Mouse (Mus musculus): Measurements from ENCODE around the gene Rundc3a.
"Not testable (repeated sequence)": the region's sequence is repeated elsewhere in the genome, so short reads cannot be mapped to it uniquely, and the experiment has no call there.

Rundc3a gene

DNA sequence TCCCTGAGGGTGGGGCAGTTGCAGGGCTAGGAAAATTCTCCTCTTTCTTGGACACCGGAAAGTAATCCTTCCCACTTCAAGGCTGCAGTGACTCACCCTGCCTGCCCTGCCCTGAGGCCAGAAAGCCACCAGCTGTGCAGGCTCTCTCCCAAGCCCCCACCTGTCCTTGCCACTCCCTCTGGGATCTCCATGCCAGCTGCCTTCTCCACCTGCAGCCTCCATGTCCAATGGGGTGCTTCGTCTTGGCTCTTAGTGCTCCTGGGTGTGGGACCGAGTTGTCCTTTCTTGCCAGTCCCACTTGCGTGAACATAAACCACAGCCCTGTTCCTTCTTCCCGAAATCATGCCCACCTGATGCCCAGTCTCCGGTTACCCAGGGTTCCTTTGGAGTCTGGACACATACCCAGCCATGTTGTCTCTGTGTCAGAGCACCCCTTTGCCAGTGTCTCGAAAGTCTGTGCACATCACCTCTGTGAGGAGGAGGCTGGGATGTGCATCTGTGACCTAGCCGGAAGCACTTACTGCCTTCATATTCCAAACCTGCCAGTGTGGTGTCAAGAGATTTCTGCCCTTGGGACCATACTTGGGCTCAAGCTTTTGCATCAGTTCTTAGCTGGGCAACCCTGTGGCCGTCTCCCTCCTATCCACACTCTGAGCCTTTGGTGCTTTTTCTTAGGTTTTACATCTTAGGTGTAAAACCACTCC, 1.4 kb downstream of the Rundc3a start:
- no peak for DNase-seq

GRCm38 (mm10) chr11:102395250-102395649, 2.0 kb downstream of the Rundc3a start:
- no peak for DNase-seq

DNA sequence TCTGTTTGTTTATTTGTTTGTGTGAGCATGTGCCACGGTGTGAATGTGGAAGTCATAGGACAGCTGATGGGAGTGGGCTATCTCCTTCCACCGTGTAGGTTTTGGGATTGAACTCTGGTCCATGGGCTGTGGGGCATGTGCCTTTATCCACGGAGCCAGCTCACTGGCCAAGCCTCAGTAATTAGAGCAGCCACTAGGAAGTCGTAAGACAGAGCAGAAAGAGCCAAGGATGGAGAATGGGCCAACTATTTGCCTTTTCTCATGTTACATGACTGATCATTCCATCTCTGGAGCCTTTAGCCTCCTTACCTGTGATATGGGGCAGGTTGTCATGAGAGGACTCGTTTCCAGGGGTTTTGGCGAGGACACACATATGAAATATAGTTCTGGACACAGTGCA, 3.1 kb downstream of the Rundc3a start:
- DNase-seq: no peak

- DNase-seq: no peak
These were observed 3.5 kb downstream of the Rundc3a start for GRCm38 (mm10) chr11:102396671-102397141.

- DNase-seq: peak; percentile 3
These were observed 5.0 kb downstream of the Rundc3a start for GRCm38 (mm10) chr11:102398007-102398825.

DNA sequence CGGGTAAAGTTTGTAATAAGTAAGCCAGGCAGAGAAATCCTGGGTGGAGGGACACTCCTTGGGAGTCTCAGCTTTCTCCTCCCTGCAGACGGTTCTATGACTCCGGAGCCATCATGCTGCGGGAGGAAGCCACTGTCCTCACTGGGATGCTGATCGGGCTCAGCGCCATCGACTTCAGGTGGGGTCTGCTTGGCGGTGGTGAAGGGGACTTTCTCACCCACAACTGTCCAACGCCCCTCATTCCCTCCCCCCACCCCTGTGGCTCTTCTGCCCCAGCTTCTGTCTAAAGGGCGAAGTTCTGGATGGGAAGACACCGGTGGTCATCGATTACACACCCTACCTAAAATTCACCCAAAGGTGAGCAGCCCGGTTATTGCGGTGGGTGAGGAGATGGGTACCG, 5.9 kb downstream of the Rundc3a start:
- DNase-seq: peak; percentile 3

DNA sequence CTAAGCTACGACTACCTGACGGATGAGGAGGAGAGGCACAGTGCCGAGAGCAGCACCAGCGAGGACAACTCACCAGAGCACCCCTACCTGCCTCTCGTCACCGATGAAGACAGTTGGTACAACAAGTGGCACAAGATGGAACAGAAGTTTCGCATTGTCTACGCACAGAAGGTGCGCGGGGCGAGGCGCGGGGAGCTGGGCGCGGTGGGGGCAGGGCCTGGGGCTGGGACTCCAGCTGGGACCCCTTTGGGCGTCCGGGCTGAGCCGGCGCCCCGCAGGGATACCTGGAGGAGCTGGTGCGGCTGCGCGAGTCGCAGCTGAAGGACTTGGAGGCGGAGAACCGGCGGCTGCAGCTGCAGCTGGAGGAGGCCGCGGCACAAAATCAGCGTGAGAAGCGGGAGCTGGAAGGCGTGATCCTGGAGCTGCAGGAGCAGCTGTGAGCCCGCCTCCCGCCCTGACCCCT, 6.4 kb downstream of the Rundc3a start:
- peak; percentile 34 for DNase-seq

DNA sequence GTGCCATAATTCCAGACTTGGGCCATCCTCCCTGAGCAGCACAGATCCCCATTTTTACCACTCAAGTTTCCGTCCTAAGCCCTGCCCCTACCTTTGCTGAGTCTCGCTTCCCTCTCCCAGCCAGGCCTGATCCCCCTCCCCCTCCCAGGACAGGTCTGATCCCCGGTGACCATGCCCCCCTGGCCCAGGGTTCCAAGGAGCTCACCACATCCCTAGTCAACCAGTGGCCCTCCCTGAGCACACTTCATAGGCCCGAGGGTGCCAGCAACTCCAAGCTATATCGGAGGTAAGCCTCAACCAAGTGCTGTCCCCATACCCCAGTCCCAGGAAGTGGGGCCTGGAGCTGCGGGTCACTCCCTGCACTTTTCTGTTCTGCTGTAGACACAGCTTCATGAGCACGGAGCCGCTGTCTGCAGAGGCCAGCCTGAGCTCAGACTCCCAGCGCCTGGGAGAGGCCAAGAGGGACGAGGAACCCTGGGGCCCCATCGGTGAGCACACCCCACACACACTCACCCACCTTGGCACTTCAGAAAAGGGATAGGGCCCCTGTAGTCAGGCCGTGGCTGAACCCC, 7.4 kb downstream of the Rundc3a start:
- DNase-seq: no peak

DNA sequence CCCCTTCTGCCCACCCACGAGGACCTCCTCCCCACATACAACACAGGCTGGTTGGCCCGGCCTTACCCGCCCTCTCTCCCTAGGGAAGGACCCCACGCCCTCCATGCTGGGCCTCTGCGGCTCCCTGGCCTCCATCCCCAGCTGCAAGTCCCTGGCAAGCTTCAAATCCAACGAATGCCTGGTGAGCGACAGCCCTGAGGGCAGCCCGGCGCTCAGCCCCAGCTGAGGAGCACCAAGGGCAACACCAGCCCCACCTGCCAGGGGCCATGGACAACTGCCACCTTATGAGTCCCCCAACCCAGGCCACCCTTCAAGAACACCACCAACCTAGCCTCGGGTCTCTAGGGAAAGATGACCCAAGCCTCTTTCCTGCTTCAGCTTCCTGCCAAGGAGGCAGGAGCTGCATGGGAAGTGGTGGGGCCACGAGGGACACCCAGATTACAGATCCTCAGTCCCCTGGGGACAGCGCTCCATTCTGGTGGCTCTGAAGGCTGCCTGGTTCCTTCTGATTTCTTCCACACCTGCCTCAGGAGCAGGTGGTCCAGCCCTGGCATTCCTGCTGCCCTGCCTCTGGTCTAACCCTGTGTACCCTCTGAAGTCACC, 8.8 kb downstream of the Rundc3a start:
- no peak for DNase-seq

DNA sequence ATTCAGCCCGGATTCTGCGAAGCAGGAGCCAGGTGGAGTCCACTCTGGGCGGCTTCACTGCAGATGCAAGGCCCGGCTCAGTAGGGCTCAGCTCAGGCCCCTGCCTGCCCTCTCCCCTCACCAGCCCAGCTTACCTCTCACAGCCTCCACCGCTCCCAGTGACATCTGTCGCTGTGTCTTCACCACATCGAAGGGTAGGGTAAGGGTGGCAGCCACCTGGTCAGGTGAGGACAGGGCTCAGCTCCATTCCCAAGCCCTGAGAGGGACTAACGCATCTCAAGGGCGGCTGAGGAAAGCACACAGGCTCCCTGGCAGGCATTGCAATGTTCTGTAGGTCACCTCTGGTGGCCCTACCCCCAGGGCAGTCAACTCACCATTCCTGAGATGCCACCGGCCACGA, 10.5 kb downstream of the Rundc3a start:
- no peak for DNase-seq

GRCm38 (mm10) chr11:102404161-102405010, 11.2 kb downstream of the Rundc3a start:
- no peak for DNase-seq

DNA sequence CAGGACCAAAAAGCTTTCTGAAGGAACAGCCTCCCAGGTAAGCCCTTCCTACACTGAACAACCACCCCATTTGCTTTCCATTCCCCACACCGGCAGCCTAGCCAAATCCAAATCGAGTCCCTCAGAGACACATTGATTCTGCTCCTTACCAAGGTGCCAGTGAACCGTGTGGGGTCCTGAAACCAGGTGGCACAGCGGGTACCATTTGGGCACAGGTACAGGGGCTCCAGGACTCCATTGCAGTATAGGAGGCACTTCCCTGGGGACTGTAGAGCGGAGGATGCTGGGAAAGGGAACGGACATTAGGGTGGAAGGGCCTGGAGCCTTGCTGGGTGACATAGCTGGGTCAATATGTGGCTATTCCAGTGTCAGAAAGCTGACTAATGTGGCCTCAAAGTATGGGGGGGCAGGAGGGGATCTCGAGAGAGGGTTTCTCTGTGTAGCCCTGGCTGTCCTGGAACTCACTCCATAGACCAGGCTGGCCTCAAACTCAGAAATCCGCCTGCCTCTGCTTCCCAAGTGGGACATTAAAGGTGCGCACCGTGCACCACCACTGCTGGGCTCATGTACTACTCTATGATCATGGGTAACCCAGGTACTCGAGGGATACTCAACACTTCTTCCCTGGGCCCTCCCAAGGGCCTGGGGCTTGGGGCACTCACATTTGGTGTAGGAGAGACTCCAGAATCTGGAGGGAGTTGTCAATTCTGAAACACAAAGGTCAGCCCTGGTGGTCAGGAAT, 12.5 kb downstream of the Rundc3a start:
- DNase-seq: no peak

DNA sequence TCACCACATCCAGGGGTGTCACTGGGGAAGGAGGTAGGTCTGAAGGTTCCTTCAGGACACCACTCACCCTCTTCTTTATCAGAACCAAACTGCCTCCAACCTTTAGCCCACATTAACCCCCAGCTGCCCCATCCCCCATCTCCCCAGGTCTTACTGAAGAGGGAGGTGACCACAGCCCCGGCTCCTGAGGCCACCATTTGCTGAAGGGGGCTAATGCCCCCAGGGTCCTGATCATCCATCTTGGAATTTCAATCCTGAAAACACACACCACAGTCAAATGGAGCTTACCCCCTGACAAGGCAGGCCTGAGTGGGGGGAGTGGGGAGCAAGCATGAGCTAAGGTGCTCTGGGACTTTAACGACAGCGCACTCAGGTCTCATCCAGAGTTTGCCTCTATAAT, 13.2 kb downstream of the Rundc3a start:
- no peak for DNase-seq

GRCm38 (mm10) chr11:102406900-102407833, 14.0 kb downstream of the Rundc3a start:
- DNase-seq: peak; percentile 97

GRCm38 (mm10) chr11:102407834-102408215, 14.6 kb downstream of the Rundc3a start, which contains the start of gene Slc25a39:
Gene Slc25a39, minus strand, starts transcription at chr11:102407946.
- no peak for DNase-seq

DNA sequence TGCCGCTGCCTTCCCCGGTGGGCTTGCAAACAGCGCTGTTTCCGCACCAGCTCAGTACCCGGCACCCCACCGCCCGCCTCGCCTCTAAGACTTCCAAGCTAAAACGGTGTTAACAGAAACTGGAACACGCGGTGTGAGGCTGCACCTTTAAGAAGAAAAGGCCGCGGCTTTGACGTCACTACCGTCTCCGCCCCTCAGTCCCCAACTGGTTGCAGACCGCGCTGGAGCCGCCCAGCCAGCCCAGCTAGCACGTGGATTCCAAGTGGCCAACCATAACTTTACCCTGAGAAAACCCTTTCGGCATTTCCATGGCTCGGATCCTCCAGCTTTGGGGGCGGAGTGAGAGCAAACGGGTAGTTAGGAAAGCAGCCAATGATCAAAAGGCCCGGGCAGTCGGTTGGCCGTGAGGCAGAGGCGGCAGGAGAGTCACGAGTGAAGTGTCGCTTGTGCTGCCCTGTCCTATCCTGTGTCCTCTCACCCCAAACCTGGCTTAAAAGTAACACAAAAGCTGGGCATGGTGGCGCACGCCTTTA, 15.2 kb downstream of the Rundc3a start:
- DNase-seq: peak; percentile 98

DNA sequence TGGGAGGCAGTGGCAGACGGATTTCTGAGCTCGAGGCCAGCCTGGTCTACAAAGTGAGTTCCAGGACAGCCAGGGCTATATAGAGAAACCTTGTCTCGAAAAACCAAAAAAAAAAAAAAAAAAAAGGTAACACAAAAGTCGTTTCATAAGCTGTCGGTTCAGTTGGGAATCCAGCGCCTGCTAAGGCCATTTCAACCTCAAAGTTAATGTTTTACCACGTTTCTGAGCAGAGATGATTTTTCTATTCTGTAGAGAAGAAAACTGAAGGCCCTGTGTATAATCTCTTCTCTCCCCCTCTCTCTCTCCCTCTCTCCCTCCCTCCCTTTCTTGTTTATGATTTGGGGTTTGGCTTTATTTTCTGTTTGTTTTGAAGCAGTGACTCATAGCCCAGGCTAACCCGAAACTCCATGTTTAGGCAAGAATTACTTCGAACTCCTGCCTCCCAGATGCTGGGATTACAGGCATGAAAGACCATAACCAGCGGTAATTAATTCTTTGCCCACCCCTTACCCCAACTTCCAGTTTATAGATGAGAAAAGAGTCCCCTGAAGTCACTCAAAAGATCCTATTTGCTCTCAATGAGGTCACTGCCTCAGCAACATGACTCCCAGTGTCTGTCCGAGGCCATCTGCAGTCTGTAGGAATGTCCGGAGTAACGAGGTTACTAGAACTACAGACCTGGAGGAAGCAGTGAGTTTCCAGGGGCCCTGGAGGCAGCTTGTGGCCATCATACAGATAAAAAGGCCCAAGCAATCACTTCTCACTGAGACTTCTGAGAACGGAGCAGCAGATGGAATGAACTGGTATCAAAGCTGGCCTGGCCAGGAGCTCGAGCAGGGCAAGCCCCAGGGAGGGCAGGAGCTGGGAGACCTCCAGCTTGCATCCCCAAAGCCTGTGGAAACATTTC, 15.9 kb downstream of the Rundc3a start:
- DNase-seq: no peak

- no peak for DNase-seq
These were observed 16.7 kb downstream of the Rundc3a start for GRCm38 (mm10) chr11:102409795-102410330.

DNA sequence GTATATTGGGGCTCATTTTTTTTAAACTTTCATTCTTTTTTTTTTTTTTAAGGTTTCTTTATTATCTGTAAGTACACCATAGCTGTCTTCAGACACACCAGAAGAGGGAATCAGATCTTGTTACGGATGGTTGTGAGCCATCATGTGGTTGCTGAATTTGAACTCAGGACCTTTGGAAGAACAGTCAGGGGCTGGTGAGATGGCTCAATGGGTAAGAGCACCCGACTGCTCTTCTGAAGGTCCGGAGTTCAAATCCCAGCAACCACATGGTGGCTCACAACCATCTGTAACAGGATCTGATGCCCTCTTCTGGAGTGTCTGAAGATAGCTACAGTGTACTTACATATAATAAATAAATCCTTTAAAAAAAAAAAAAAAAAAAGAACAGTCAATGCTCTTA, 17.1 kb downstream of the Rundc3a start:
- DNase-seq: not testable (repeated sequence)
